Mouse (Mus musculus): Measurements from ENCODE around the gene Gm38394.

GRCm38 (mm10) chr1:133693536-133694114 is 32.5 kb upstream of the Gm38394 start:
- TF ChIP-seq MAX (IDR thresholded peaks at IDR 0.05; ENCODE audit: low read length) = no peak
- no peak for TF ChIP-seq MEF2A (IDR thresholded peaks at IDR 0.05; ENCODE audit: borderline replicate concordance, low read depth, low read length)
- TF ChIP-seq CTCF (conservative IDR thresholded peaks at IDR 0.05 in 1 of 2, IDR thresholded peaks at IDR 0.05 in 1 of 2; ENCODE audit: low read depth in 2 of 2, low read length in 2 of 2) = no peak
- TF ChIP-seq JUN (IDR thresholded peaks at IDR 0.05; ENCODE audit: insufficient read depth, low read depth, low read length) = no peak
- no peak for TF ChIP-seq RCOR1 (conservative IDR thresholded peaks at IDR 0.05; ENCODE audit: low read depth, low read length)
- TF ChIP-seq EP300 (IDR thresholded peaks at IDR 0.05; ENCODE audit: low read length) = no peak
- TF ChIP-seq POLR2A (IDR thresholded peaks at IDR 0.05; ENCODE audit: low read depth, low read length) = no peak
- TF ChIP-seq GABPA (IDR thresholded peaks at IDR 0.05; ENCODE audit: insufficient replicate concordance, low read depth, low read length) = no peak
- TF ChIP-seq CHD1 (IDR thresholded peaks at IDR 0.05; ENCODE audit: low read depth, low read length) = no peak
- no peak for TF ChIP-seq ELF1 (IDR thresholded peaks at IDR 0.05; ENCODE audit: low read depth, low read length)
- peak; percentile 33 for TF ChIP-seq CHD2 (IDR thresholded peaks at IDR 0.05; ENCODE audit: low read length)
- no peak for TF ChIP-seq ZKSCAN1 (IDR thresholded peaks at IDR 0.05; ENCODE audit: borderline replicate concordance, low read depth, low read length)
